Mouse (Mus musculus) erythroblast, embryonic 14.5 days (primary cell): ENCODE data around the gene Lrrc23. TPM values are rescaled to one million over a fixed set of nuclear protein-coding genes. Genes with fewer than 3 reads are reported as not detected.
A peak's percentile ranks its signal among the peaks of the same experiment; 100 is the strongest.

Experiments
- H3K27me3 ChIP-seq: 2 replicates; pipeline ENCODE4 v1.6.1; 2012; ENCODE audit warnings: inconsistent platforms; ENCODE audit not compliant: control insufficient read depth
- H3K36me3 ChIP-seq: 2 replicates; pipeline ENCODE4 v1.6.1; 2012; ENCODE audit warnings: mild to moderate bottlenecking, inconsistent platforms; ENCODE audit not compliant: control insufficient read depth
- H3K4me1 ChIP-seq: 2 replicates; pipeline ENCODE4 v1.6.1; 2012; ENCODE audit warnings: inconsistent platforms; ENCODE audit not compliant: control insufficient read depth
- H3K4me3 ChIP-seq: replicated peaks from 2 replicates; pipeline ENCODE3; 2012; ENCODE audit warnings: moderate library complexity, mild to moderate bottlenecking, inconsistent platforms
- H3K9me3 ChIP-seq: 2 replicates; pipeline ENCODE4 v1.6.1; 2012; ENCODE audit warnings: low read length, inconsistent platforms, mixed read lengths; ENCODE audit not compliant: control insufficient read depth
- GATA1 ChIP-seq: IDR thresholded peaks from 2 replicates; pipeline ENCODE4 v1.6.1; 2012; ENCODE audit warnings: low read length, inconsistent platforms, mixed read lengths
- TAL1 ChIP-seq: IDR thresholded peaks from 3 replicates; pipeline ENCODE4 v1.6.1; 2012; ENCODE audit warnings: low read length, inconsistent platforms, mixed read lengths
- polyA plus RNA-seq: library from polyadenylated mRNA; stranded (reverse); fragments of >175 nt; gene quantifications from 2 replicates; pipeline ENCODE4 v1.2.3, GENCODE M21; 2012

The Lrrc23 gene
- polyA plus RNA-seq, 1 experiment: not detected

GRCm38 (mm10) chr6:124750405-124750804, 29.1 kb downstream of the Lrrc23 start:
- Histone ChIP-seq H3K27me3 (peaks cover 31% of the 10 kb centered on the region), H3K4me1 (peaks cover 18% of the 10 kb centered on the region)
- TF ChIP-seq GATA1 (no peak), TAL1 (no peak)

GRCm38 (mm10) chr6:124746654-124747632, 32.6 kb downstream of the Lrrc23 start:
- no peaks in the 10 kb centered on the region for H3K9me3 ChIP-seq
- TF ChIP-seq TAL1: no peak
- no peak for TF ChIP-seq GATA1
- peaks cover 34% of the 10 kb centered on the region for H3K4me1 ChIP-seq
- H3K36me3 ChIP-seq: peaks cover 3% of the 10 kb centered on the region; the same call in 1 of the 2 replicates
- H3K4me3 ChIP-seq: peak overlapping the region; percentile 80
- no peaks in the 10 kb centered on the region; the same call in 1 of the 2 replicates for H3K27me3 ChIP-seq

More at GRCm38 (mm10) chr6:124750405-124750804, 29.1 kb downstream of the Lrrc23 start:
- Histone ChIP-seq H3K9me3 (no peaks in the 10 kb centered on the region), H3K36me3 (peaks cover 3% of the 10 kb centered on the region; the same call in 1 of the 2 replicates), H3K4me3 (no peak overlapping the region)

GRCm38 (mm10) chr6:124746296-124746605, 33.3 kb downstream of the Lrrc23 start:
- TF ChIP-seq TAL1: no peak
- Histone ChIP-seq H3K4me3 (peak overlapping the region; percentile 80), H3K9me3 (no peaks in the 10 kb centered on the region), H3K4me1 (peaks cover 40% of the 10 kb centered on the region), H3K36me3 (peaks cover 3% of the 10 kb centered on the region; the same call in 1 of the 2 replicates), H3K27me3 (no peaks in the 10 kb centered on the region; the same call in 1 of the 2 replicates)

- TF ChIP-seq TAL1 (no peak), GATA1 (no peak)
- no peaks in the 10 kb centered on the region for H3K9me3 ChIP-seq
- peak overlapping the region; percentile 80 for H3K4me3 ChIP-seq
- H3K4me1 ChIP-seq: peaks cover 45% of the 10 kb centered on the region
- no peaks in the 10 kb centered on the region; the same call in 1 of the 2 replicates for H3K27me3 ChIP-seq
- peaks cover 3% of the 10 kb centered on the region; the same call in 1 of the 2 replicates for H3K36me3 ChIP-seq
These were observed 33.8 kb downstream of the Lrrc23 start for GRCm38 (mm10) chr6:124745490-124746295.

- H3K4me3 ChIP-seq: peak overlapping the region; percentile 80
- H3K27me3 ChIP-seq: no peaks in the 10 kb centered on the region; the same call in 1 of the 2 replicates
- TF ChIP-seq GATA1: no peak
- TF ChIP-seq TAL1: no peak
- no peaks in the 10 kb centered on the region for H3K9me3 ChIP-seq
- H3K4me1 ChIP-seq: peaks cover 53% of the 10 kb centered on the region
- H3K36me3 ChIP-seq: peaks cover 3% of the 10 kb centered on the region; the same call in 1 of the 2 replicates
These were observed 34.7 kb downstream of the Lrrc23 start for GRCm38 (mm10) chr6:124744755-124745321.

GRCm38 (mm10) chr6:124743647-124744046, 35.9 kb downstream of the Lrrc23 start:
- Histone ChIP-seq H3K27me3 (no peaks in the 10 kb centered on the region; the same call in 1 of the 2 replicates), H3K36me3 (peaks cover 3% of the 10 kb centered on the region; the same call in 1 of the 2 replicates), H3K9me3 (no peaks in the 10 kb centered on the region), H3K4me1 (peaks cover 65% of the 10 kb centered on the region), H3K4me3 (no peak overlapping the region)
- TF ChIP-seq GATA1 (no peak), TAL1 (no peak)

- TF ChIP-seq GATA1: no peak
- H3K4me1 ChIP-seq: peaks cover 70% of the 10 kb centered on the region
- peaks cover 3% of the 10 kb centered on the region; the same call in 1 of the 2 replicates for H3K36me3 ChIP-seq
- no peak overlapping the region for H3K4me3 ChIP-seq
- no peaks in the 10 kb centered on the region for H3K9me3 ChIP-seq
- H3K27me3 ChIP-seq: no peaks in the 10 kb centered on the region; the same call in 1 of the 2 replicates
These were observed 36.5 kb downstream of the Lrrc23 start for GRCm38 (mm10) chr6:124742839-124743514.

- Histone ChIP-seq H3K4me3 (peak overlapping the region; percentile 75), H3K9me3 (no peaks in the 10 kb centered on the region), H3K36me3 (no peaks in the 10 kb centered on the region; the same call in 1 of the 2 replicates), H3K4me1 (peaks cover 67% of the 10 kb centered on the region), H3K27me3 (no peaks in the 10 kb centered on the region; the same call in 1 of the 2 replicates)
- TF ChIP-seq TAL1 (no peak), GATA1 (no peak)
These were observed 37.7 kb downstream of the Lrrc23 start for GRCm38 (mm10) chr6:124741842-124742241.
